Mouse (Mus musculus) forebrain, embryonic 12.5 days (tissue): ENCODE data around the gene Trio. TPM values are rescaled to one million over a fixed set of nuclear protein-coding genes. Genes with fewer than 3 reads are reported as not detected.
A peak's percentile ranks its signal among the peaks of the same experiment; 100 is the strongest.

ENCODE experiments used
- ATAC-seq: fragments of 200-750 bp; cut with Nextera tagmentation; 2 replicates; pipeline ENCODE4 v1.8.0; 2017; ENCODE audit warnings: moderate TSS enrichment; ENCODE audit not compliant: low FRiP score
- H3K27ac ChIP-seq: fragments of 300-500 bp; sonication (generic); 2 replicates; pipeline ENCODE4 v1.5.1; 2016; ENCODE audit warnings: mild to moderate bottlenecking
- H3K27me3 ChIP-seq: fragments of 300-500 bp; sonication (generic); 2 replicates; pipeline ENCODE4 v1.6.1; 2016; ENCODE audit warnings: mild to moderate bottlenecking
- H3K36me3 ChIP-seq: fragments of 300-500 bp; sonication (generic); replicated peaks from 2 replicates; pipeline ENCODE4 v1.6.1; 2016; ENCODE audit warnings: mild to moderate bottlenecking
- H3K4me1 ChIP-seq: fragments of 300-500 bp; sonication (generic); 2 replicates; pipeline ENCODE4 v1.6.1; 2016
- H3K4me2 ChIP-seq: fragments of 300-500 bp; sonication (generic); 2 replicates; pipeline ENCODE4 v1.6.1; 2016; ENCODE audit warnings: mild to moderate bottlenecking, moderate library complexity
- H3K4me3 ChIP-seq: fragments of 300-500 bp; sonication (generic); replicated peaks from 2 replicates; pipeline ENCODE4 v1.5.1; 2016; ENCODE audit warnings: mild to moderate bottlenecking
- H3K9ac ChIP-seq: fragments of 300-500 bp; sonication (generic); 2 replicates; pipeline ENCODE4 v1.6.1; 2016; ENCODE audit warnings: mild to moderate bottlenecking
- H3K9me3 ChIP-seq: fragments of 300-500 bp; sonication (generic); 2 replicates; pipeline ENCODE4 v1.6.1; 2016
- WGBS: fragments of 180-500 bp; shearing (Covaris S2); methylation state at CpG from one replicate; pipeline ENCODE4 v1.1.7; 2016; 5-methylcytosine and 5-hydroxymethylcytosine counted together
- polyA plus RNA-seq: library from polyadenylated mRNA; unstranded; fragments of >200 nt; fragmentation: Nextera tagmentation; extraction: Ambion mirVana; gene quantifications from 2 replicates; pipeline ENCODE4 v1.2.1, GENCODE M21; 2016

Trio gene
- polyA plus RNA-seq, 1 experiment from 2014 or later: 46.1 TPM

DNA sequence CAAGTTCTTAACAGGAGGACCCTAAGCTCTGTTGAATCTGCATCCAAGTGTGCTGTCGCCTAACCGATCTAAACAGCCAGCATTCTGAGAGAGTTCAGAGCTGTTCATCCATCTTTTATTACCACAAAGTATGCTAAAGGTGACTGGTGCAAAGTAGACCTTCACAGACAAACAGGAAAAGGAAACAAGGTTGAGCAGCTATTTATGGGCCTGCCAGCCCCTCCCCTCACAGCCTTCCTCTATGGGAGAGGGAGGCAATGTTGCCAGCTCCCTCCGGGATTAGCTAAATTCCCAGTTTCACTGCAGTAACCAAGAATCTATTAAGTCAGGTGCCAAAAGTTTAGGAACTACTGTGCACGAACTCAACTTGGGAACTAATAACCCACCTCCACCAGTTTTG, 24.3 kb downstream of the Trio start:
- Histone ChIP-seq H3K4me3 (no peak overlapping the region), H3K4me1 (peaks cover 76% of the 10 kb centered on the region), H3K36me3 (peaks cover 2% of the 10 kb centered on the region; the same call in 1 of the 2 replicates), H3K4me2 (no peak overlapping the region), H3K9me3 (no peaks in the 10 kb centered on the region), H3K9ac (no peak overlapping the region), H3K27ac (no peak overlapping the region), H3K27me3 (0 out of 2 replicates have a peak, but pooled peaks cover 3% of the 10 kb centered on the region)
- ATAC-seq: no peak
- WGBS: 51% methylated on average over 4 of the region's 4 CpGs

DNA sequence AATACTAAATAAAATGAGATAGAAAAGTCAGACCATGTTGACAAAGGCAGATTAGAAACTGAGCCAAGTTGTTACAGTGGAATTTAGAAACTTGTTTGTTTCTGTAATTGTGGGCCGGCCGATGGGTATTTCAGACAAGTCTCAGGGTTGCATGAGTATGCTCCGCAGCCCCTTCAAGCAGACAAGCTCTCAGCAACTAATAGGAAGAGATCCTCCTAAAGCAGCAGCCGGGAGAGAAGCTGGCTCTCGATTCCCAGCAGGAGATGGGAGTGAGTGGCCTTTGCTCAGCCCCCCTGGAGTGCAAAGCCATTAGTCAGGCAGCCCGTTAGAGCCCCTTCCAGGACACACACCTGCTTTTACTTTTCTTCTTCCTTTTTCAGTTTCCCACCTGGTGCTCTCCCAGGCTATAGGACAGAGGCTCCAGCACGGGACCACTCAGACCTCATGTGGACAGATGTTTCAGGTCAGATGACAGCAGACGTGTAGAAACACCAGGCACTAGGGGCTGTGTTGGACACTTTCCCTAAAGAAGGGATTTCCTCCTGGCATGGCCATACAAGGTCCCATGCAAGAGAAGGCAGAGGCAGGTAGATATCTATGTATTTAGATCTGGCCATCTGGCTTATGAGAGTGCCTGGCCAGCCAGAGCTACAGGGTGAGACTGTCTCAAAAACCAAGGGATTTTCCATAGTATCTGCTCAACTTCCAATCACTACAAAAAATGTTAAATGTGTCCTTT, 26.9 kb downstream of the Trio start:
- H3K4me3 ChIP-seq: no peak overlapping the region
- peak; percentile 7; the same call in 1 of the 2 replicates for ATAC-seq
- H3K27me3 ChIP-seq: 0 out of 2 replicates have a peak, but pooled peaks cover 4% of the 10 kb centered on the region
- peaks cover 85% of the 10 kb centered on the region for H3K4me1 ChIP-seq
- no peaks in the 10 kb centered on the region for H3K9me3 ChIP-seq
- H3K9ac ChIP-seq: no peak overlapping the region
- no peak overlapping the region for H3K27ac ChIP-seq
- WGBS: 11% methylated on average over 8 of the region's 8 CpGs
- no peak overlapping the region for H3K4me2 ChIP-seq
- H3K36me3 ChIP-seq: peaks cover 5% of the 10 kb centered on the region; the same call in 1 of the 2 replicates

DNA sequence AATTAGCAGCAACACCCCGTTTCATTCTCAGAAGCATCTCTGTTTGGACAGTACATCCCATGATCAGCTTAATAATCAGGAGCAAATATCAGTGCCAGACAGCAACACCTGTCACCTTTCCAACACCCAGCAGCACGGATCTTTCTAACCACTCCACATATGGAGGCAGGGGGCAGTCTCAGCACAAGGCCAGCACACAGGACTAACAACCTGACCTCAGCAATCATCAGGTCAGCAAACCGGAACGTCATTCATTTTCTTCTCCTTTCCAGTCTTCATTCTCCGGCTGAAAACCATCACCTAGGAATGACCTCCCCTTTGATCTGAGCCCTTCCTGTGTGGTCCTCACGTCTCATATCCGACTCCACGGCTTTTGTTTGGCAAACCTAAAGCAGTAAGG, 27.7 kb downstream of the Trio start:
- H3K4me2 ChIP-seq: no peak overlapping the region
- 11% methylated on average over 8 of the region's 8 CpGs for WGBS
- ATAC-seq: peak; percentile 24; the same call in 1 of the 2 replicates

DNA sequence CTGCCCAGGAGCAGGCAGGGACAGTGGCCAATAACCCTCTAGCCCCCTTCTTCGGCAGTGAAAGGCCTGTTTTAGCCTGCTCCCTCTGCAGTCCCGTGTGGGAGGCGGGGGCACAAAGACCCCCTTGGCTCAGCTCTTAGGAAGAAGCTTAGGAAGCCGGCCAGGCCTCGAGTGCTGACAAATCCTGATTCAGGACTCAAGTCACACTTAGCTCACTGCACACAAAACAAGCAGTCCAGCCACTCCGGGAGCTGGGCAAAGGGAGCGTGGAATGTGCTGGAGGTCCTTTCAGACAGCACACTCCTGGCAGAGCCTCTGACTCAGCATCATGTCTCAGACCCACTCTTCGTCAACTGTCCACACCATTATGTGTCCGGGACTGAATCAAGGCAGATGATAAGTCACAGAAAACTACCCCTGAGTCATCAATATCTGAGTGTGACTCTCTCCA, 28.2 kb downstream of the Trio start:
- Histone ChIP-seq H3K4me2 (no peak overlapping the region), H3K36me3 (peaks cover 5% of the 10 kb centered on the region; the same call in 1 of the 2 replicates), H3K9me3 (no peaks in the 10 kb centered on the region), H3K4me3 (no peak overlapping the region), H3K27ac (no peak overlapping the region), H3K4me1 (peaks cover 84% of the 10 kb centered on the region), H3K9ac (no peak overlapping the region), H3K27me3 (0 out of 2 replicates have a peak, but pooled peaks cover 4% of the 10 kb centered on the region)
- WGBS: 27% methylated on average over 9 of the region's 9 CpGs
- ATAC-seq: peak; percentile 34

More for the DNA sequence above, 27.7 kb downstream of the Trio start:
- Histone ChIP-seq H3K9ac (no peak overlapping the region), H3K9me3 (no peaks in the 10 kb centered on the region), H3K27ac (no peak overlapping the region), H3K4me3 (no peak overlapping the region), H3K27me3 (0 out of 2 replicates have a peak, but pooled peaks cover 4% of the 10 kb centered on the region), H3K36me3 (peaks cover 5% of the 10 kb centered on the region; the same call in 1 of the 2 replicates), H3K4me1 (peaks cover 84% of the 10 kb centered on the region)

DNA sequence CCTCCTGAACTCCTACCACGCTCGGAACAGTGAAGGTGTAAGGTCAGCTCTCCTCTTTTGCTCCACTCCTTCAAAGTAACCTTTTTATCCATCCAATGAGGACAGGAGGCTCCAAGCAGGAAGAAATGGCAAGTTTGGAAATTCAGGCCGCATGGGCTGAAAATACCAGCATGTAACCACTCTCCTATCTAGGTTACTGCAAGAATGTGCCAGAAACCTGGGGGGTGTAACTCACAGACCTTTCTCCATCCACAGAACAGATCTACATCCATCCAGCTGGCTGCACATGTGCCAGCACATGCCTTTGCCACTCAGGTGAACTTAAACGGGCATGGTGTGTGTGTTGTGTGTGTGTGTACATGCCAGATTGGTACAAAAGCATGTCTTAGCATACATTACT, 28.9 kb downstream of the Trio start:
- Histone ChIP-seq H3K9ac (no peak overlapping the region), H3K4me1 (peaks cover 78% of the 10 kb centered on the region), H3K4me2 (no peak overlapping the region), H3K36me3 (peaks cover 5% of the 10 kb centered on the region; the same call in 1 of the 2 replicates), H3K4me3 (no peak overlapping the region), H3K27ac (no peak overlapping the region), H3K27me3 (0 out of 2 replicates have a peak, but pooled peaks cover 4% of the 10 kb centered on the region), H3K9me3 (no peaks in the 10 kb centered on the region)
- WGBS: 90% methylated on average over 4 of the region's 4 CpGs
- no peak for ATAC-seq

DNA sequence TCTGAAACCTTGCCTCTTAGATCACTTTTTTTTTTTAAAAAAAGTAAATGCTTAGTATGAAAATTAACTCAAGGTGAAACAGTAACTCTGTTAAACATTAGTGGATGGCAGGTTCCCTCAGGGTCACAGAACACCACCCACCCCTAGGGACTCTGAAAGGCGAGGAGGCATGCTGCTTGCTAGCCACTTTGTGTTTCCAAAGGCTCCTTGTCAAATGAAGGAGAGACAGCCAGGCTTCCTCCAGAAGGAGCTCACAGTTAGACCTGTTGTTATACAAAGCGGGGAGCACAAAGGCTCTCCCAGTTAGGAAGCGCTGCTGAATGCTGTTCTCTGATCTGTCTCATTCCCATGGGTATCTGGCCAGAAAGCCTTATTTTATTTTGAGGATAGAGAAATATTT, 30.2 kb downstream of the Trio start:
- no peak overlapping the region for H3K4me2 ChIP-seq
- no peak overlapping the region for H3K9ac ChIP-seq
- H3K27me3 ChIP-seq: 0 out of 2 replicates have a peak, but pooled peaks cover 4% of the 10 kb centered on the region
- H3K4me3 ChIP-seq: no peak overlapping the region
- H3K27ac ChIP-seq: no peak overlapping the region
- H3K9me3 ChIP-seq: no peaks in the 10 kb centered on the region
- WGBS: 8% methylated on average over 3 of the region's 3 CpGs
- H3K36me3 ChIP-seq: peaks cover 5% of the 10 kb centered on the region; the same call in 1 of the 2 replicates
- no peak for ATAC-seq
- H3K4me1 ChIP-seq: peaks cover 70% of the 10 kb centered on the region

DNA sequence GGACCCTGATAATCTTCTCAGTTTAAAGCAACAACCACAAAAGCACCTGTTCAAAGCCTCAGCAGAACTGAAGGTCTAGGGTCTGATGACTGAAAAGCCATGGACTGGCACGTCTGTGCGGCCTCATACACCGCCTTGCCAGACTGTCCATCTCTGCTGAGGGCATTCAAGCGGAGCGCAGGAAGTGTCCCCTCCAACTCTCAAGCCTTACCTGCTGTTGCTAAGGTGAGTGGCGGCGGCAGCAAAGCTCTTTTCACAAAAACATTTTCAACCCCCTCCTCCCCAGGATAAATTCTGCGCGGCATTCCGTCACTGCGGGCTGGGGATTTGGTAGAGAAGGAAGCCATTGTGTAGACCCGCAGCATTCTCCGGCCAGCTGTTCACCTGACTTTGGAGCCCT, 30.8 kb downstream of the Trio start:
- H3K4me2 ChIP-seq: 0 out of 2 replicates have a peak overlapping the region, but pooled peaks have one; percentile 1
- H3K36me3 ChIP-seq: peaks cover 5% of the 10 kb centered on the region; the same call in 1 of the 2 replicates
- H3K9ac ChIP-seq: no peak overlapping the region
- H3K27me3 ChIP-seq: 0 out of 2 replicates have a peak, but pooled peaks cover 4% of the 10 kb centered on the region
- ATAC-seq: no peak
- peaks cover 69% of the 10 kb centered on the region for H3K4me1 ChIP-seq
- 20% methylated on average over 13 of the region's 13 CpGs for WGBS
- H3K4me3 ChIP-seq: no peak overlapping the region
- H3K27ac ChIP-seq: no peak overlapping the region
- no peaks in the 10 kb centered on the region for H3K9me3 ChIP-seq

DNA sequence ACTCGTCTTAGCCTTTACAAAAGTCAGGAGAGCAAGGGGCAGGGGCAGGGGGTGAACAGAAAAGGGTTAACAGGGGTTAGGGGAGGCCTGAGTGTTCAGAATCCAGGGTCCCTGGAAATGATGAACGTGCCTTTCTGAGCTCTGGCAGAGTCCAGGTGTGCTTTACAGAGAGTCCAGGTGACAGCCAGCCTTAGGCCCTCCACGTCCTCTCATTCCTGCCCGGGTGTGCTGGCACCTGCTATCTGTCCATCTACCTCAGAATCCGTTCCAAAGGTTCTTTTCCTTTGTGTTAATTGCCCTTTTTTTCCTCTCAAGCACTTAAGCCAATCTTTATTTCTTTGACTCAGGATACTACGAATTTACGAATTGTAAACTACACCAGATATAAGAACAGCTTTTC, 32.1 kb downstream of the Trio start:
- Histone ChIP-seq H3K4me1 (peaks cover 69% of the 10 kb centered on the region), H3K4me2 (no peak overlapping the region), H3K27ac (0 out of 2 replicates have a peak overlapping the region, but pooled peaks have one; percentile 9), H3K4me3 (no peak overlapping the region), H3K27me3 (0 out of 2 replicates have a peak, but pooled peaks cover 4% of the 10 kb centered on the region), H3K36me3 (peaks cover 5% of the 10 kb centered on the region; the same call in 1 of the 2 replicates), H3K9ac (no peak overlapping the region), H3K9me3 (no peaks in the 10 kb centered on the region)
- 71% methylated on average over 7 of the region's 7 CpGs for WGBS
- no peak for ATAC-seq

DNA sequence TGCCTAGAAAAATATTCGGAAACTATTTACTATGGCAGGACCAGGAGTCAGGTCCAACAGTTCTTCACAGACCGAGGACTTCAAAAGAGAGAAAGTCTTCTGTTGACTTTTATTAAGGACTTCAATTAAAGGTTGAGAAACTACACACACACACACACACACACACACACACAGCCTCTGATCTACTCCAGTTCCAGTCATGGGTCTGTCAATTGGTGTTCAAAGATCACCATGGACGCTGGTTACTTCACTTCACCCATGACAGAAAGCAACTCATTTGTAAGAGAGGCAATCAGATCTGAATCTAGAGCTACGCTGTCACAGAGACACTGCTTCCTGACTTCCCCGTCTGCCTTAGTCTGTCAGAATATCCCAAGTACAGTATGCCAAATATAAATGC, 33.1 kb downstream of the Trio start:
- H3K9me3 ChIP-seq: no peaks in the 10 kb centered on the region
- no peak for ATAC-seq

DNA sequence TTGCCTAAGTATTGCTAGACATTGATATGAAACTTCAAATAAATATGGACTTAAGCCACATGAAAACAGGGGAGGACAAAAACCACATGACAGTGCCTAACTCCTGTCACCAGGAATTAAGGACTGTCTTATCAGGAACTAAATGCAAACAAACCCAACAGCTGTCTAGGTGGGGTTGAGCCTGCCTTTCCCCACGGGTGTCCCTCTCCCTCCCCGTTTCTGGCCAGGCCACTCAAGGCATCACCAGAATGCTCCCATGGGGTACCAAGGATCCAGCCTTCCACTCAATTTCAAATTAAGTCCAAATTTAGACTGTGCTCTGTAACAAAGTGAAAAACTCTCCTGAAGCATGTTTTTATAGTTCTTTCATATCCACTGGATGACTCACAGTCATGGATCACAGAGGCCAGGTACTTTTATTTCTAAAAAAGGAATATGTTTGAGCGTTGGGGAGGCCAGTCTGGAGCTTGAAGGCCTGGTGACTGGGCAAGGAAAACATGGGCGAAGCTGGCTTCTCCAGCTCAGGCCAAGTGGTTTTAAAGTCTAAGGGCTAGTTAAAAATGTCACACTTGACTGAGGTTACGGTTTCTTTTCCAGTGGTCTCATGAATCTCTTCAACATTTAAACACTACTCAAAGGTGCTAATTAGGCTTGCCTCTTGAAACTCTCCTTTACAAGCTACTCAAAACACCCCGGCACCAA, 33.6 kb downstream of the Trio start:
- WGBS: 68% methylated on average over 6 of the region's 6 CpGs
- Histone ChIP-seq H3K4me1 (peaks cover 67% of the 10 kb centered on the region), H3K36me3 (peaks cover 5% of the 10 kb centered on the region; the same call in 1 of the 2 replicates)

More for the DNA sequence above, 33.1 kb downstream of the Trio start:
- Histone ChIP-seq H3K27me3 (0 out of 2 replicates have a peak, but pooled peaks cover 4% of the 10 kb centered on the region), H3K36me3 (peaks cover 5% of the 10 kb centered on the region; the same call in 1 of the 2 replicates), H3K4me1 (peaks cover 68% of the 10 kb centered on the region), H3K4me3 (no peak overlapping the region), H3K9ac (no peak overlapping the region), H3K4me2 (no peak overlapping the region), H3K27ac (no peak overlapping the region)
- 72% methylated on average over 5 of the region's 5 CpGs for WGBS

DNA sequence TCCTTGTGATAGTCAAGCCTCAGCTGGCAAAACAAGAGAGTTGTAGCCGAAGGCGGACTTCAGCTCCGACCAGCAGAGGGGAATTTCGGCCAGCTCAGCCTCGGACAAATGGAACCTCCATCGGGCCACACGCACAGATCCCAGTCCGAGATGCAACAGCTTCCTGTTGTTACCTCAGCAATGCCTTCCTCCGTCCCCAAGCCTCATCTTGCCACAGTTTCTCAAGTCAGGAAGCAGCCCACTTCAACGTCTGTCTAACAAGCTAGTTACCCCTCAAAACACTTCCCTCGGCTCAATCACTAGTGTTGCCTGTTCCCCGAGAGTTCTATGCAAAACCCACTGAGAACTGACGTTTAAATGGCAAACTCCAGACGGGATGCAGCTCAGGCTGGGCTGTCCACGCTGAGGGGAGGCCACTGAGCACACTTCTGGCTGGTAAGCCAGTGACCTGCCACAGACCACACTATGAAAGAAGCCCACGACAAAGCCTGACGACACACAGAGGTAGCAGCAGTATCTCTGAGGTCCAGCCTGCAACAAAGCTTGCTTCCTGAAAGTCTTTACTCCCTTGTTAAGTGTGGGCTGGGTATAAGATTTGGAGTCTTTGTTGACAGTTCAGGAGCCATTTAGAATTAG, 34.5 kb downstream of the Trio start:
- H3K4me2 ChIP-seq: no peak overlapping the region
- H3K9ac ChIP-seq: no peak overlapping the region
- no peak overlapping the region for H3K27ac ChIP-seq
- H3K4me1 ChIP-seq: peaks cover 64% of the 10 kb centered on the region
- H3K36me3 ChIP-seq: peaks cover 2% of the 10 kb centered on the region; the same call in 1 of the 2 replicates
- 85% methylated on average over 17 of the region's 17 CpGs for WGBS
- H3K4me3 ChIP-seq: no peak overlapping the region
- H3K9me3 ChIP-seq: no peaks in the 10 kb centered on the region
- no peak for ATAC-seq
- H3K27me3 ChIP-seq: no peaks in the 10 kb centered on the region

More for the DNA sequence above, 33.6 kb downstream of the Trio start:
- Histone ChIP-seq H3K9me3 (no peaks in the 10 kb centered on the region), H3K9ac (no peak overlapping the region), H3K27ac (no peak overlapping the region), H3K27me3 (0 out of 2 replicates have a peak, but pooled peaks cover 4% of the 10 kb centered on the region), H3K4me2 (no peak overlapping the region), H3K4me3 (no peak overlapping the region)
- no peak for ATAC-seq

DNA sequence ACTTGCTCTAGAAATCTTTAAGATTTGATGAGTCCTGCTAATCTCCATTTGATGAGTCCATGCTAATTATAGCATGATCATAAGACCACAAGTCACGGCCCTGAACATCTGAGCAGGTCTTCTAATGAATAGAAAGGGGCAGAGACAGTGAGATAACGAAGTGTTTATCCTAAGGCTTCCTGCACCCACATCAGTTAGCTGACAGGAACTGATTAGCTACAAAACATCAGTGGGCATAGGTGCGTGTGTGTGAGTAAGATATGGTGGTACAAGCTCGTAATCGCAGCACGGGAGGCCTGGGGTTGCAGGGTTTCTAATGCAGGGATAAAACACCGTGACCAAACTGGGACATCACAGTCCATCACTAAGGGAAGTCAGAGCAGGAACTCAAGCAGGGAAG, 37.7 kb downstream of the Trio start:
- no peak overlapping the region for H3K4me3 ChIP-seq
- no peaks in the 10 kb centered on the region for H3K36me3 ChIP-seq
- H3K27ac ChIP-seq: no peak overlapping the region
- no peak overlapping the region for H3K4me2 ChIP-seq
- H3K27me3 ChIP-seq: no peaks in the 10 kb centered on the region
- no peaks in the 10 kb centered on the region for H3K9me3 ChIP-seq
- 53% methylated on average over 7 of the region's 7 CpGs for WGBS
- peaks cover 37% of the 10 kb centered on the region for H3K4me1 ChIP-seq
- no peak overlapping the region for H3K9ac ChIP-seq
- ATAC-seq: no peak
